Mouse (Mus musculus): ENCODE measurements around the gene Hnrnpu. TPM values are rescaled to one million over a fixed set of nuclear protein-coding genes. Genes with fewer than 3 reads are reported as not detected.
A peak's percentile ranks its signal among the peaks of the same experiment; 100 is the strongest.

Gene Hnrnpu
- total RNA-seq (2021) = 100 to 1,000 TPM; 431 to 439 TPM
- long read RNA-seq, experiment 1, full-length matches to known transcripts = 279 of 353 reads
- long read RNA-seq, experiment 1, partial matches to known transcripts = 11 of 353 reads
- long read RNA-seq, experiment 1, other reads (novel, unspliced or antisense) = 63 of 353 reads
- long read RNA-seq, experiment 2, full-length matches to known transcripts = 358 of 439 reads
- long read RNA-seq, experiment 2, partial matches to known transcripts = 18 of 439 reads
- long read RNA-seq, experiment 2, other reads (novel, unspliced or antisense) = 63 of 439 reads

- H3K4me3 ChIP-seq = peak within 1 kb of the TSS; percentile 97
- DNase-seq (ENCODE audit: low spot score in 2 of 2) = peak; percentile 93 to 97
- TF ChIP-seq CTCF (conservative IDR thresholded peaks at IDR 0.05) = peak; percentile 32
These were observed at the start of gene Hnrnpu for GRCm38 (mm10) chr1:178337551-178338317. Hnrnpu (minus strand) TSS chr1:178337797.

GRCm38 (mm10) chr1:178382165-178382564 is 44.6 kb upstream of the Hnrnpu start:
- DNase-seq (ENCODE audit: low spot score in 2 of 2) = peak in 1 of 2 experiments; percentile 47
- H3K27ac ChIP-seq = peak overlapping the region; percentile 77
- no peak for TF ChIP-seq CTCF (conservative IDR thresholded peaks at IDR 0.05)

More at GRCm38 (mm10) chr1:178337551-178338317, at the start of gene Hnrnpu:
- H3K27ac ChIP-seq = peak within 1 kb of the TSS; percentile 100

GRCm38 (mm10) chr1:178379224-178379623 is 41.6 kb upstream of the Hnrnpu start:
- H3K4me3 ChIP-seq = no peak overlapping the region
- no peak overlapping the region for H3K27ac ChIP-seq
- no peak for DNase-seq (ENCODE audit: low spot score in 2 of 2)
- no peak for TF ChIP-seq CTCF (conservative IDR thresholded peaks at IDR 0.05)

More at GRCm38 (mm10) chr1:178382165-178382564, 44.6 kb upstream of the Hnrnpu start:
- H3K4me3 ChIP-seq = no peak overlapping the region

- H3K4me3 ChIP-seq = no peak overlapping the region
- no peak for DNase-seq (ENCODE audit: low spot score in 2 of 2)
- H3K27ac ChIP-seq = no peak overlapping the region
- TF ChIP-seq CTCF (conservative IDR thresholded peaks at IDR 0.05) = no peak
These were observed 40.5 kb upstream of the Hnrnpu start for GRCm38 (mm10) chr1:178378115-178378514.

- DNase-seq (ENCODE audit: low spot score in 2 of 2) = no peak
- Histone ChIP-seq H3K4me3 (no peak overlapping the region), H3K27ac (no peak overlapping the region)
- TF ChIP-seq CTCF (conservative IDR thresholded peaks at IDR 0.05) = no peak
These were observed 39.3 kb upstream of the Hnrnpu start for GRCm38 (mm10) chr1:178376907-178377306.

- no peak for TF ChIP-seq CTCF (conservative IDR thresholded peaks at IDR 0.05)
These were observed 38.5 kb upstream of the Hnrnpu start for GRCm38 (mm10) chr1:178376061-178376460.

GRCm38 (mm10) chr1:178375381-178375780 is 37.8 kb upstream of the Hnrnpu start:
- DNase-seq (ENCODE audit: low spot score in 2 of 2) = no peak
- H3K4me3 ChIP-seq = no peak overlapping the region
- TF ChIP-seq CTCF (conservative IDR thresholded peaks at IDR 0.05) = peak; percentile 37; the same call in 1 of the 2 replicates

More at GRCm38 (mm10) chr1:178376061-178376460, 38.5 kb upstream of the Hnrnpu start:
- H3K4me3 ChIP-seq = no peak overlapping the region
- DNase-seq (ENCODE audit: low spot score in 2 of 2) = no peak
- H3K27ac ChIP-seq = no peak overlapping the region

GRCm38 (mm10) chr1:178372681-178373080 is 35.1 kb upstream of the Hnrnpu start:
- H3K27ac ChIP-seq = no peak overlapping the region
- H3K4me3 ChIP-seq = no peak overlapping the region
- no peak for TF ChIP-seq CTCF (conservative IDR thresholded peaks at IDR 0.05)
- no peak for DNase-seq (ENCODE audit: low spot score in 2 of 2)

More at GRCm38 (mm10) chr1:178375381-178375780, 37.8 kb upstream of the Hnrnpu start:
- H3K27ac ChIP-seq = no peak overlapping the region

GRCm38 (mm10) chr1:178369272-178369651 is 31.7 kb upstream of the Hnrnpu start:
- H3K4me3 ChIP-seq = peak overlapping the region; percentile 63
- DNase-seq (ENCODE audit: low spot score in 2 of 2) = peak in 1 of 2 experiments; percentile 18
- H3K27ac ChIP-seq = peak overlapping the region; percentile 97
- TF ChIP-seq CTCF (conservative IDR thresholded peaks at IDR 0.05) = no peak

GRCm38 (mm10) chr1:178368548-178369271 is 31.1 kb upstream of the Hnrnpu start:
- peak; percentile 95 to 96 for DNase-seq (ENCODE audit: low spot score in 2 of 2)
- TF ChIP-seq CTCF (conservative IDR thresholded peaks at IDR 0.05) = no peak
- H3K27ac ChIP-seq = peak overlapping the region; percentile 97
- H3K4me3 ChIP-seq = peak overlapping the region; percentile 63

GRCm38 (mm10) chr1:178368121-178368520 is 30.5 kb upstream of the Hnrnpu start:
- Histone ChIP-seq H3K27ac (peak overlapping the region; percentile 97), H3K4me3 (no peak overlapping the region)
- no peak for DNase-seq (ENCODE audit: low spot score in 2 of 2)
- TF ChIP-seq CTCF (conservative IDR thresholded peaks at IDR 0.05) = no peak

GRCm38 (mm10) chr1:178365171-178365570 is 27.6 kb upstream of the Hnrnpu start:
- no peak for DNase-seq (ENCODE audit: low spot score in 2 of 2)
- no peak for TF ChIP-seq CTCF (conservative IDR thresholded peaks at IDR 0.05)
- Histone ChIP-seq H3K27ac (no peak overlapping the region), H3K4me3 (no peak overlapping the region)

- no peak for DNase-seq (ENCODE audit: low spot score in 2 of 2)
- H3K4me3 ChIP-seq = no peak overlapping the region
- peak; percentile 46 for TF ChIP-seq CTCF (conservative IDR thresholded peaks at IDR 0.05)
- no peak overlapping the region for H3K27ac ChIP-seq
These were observed 23.1 kb upstream of the Hnrnpu start for GRCm38 (mm10) chr1:178360702-178361101.

All from layer of hippocampus, adult 2 months (tissue).